Mouse (Mus musculus) C2C12 (cell line): Measurements from ENCODE around the gene Pced1b. TPM values are rescaled to one million over a fixed set of nuclear protein-coding genes. Genes with fewer than 3 reads are reported as not detected.

ENCODE experiments used
- H3K27me3 ChIP-seq: one replicate; pipeline ENCODE4 v1.6.1; 2011; ENCODE audit not compliant: control insufficient read depth, insufficient read depth, insufficient read length
- H3K36me3 ChIP-seq: one replicate; pipeline ENCODE4 v1.6.1; 2011; ENCODE audit not compliant: control insufficient read depth, insufficient read depth
- H3K4me3 ChIP-seq: one replicate; pipeline ENCODE4 v1.5.1; 2011; ENCODE audit warnings: mild to moderate bottlenecking, control low read depth; ENCODE audit not compliant: poor library complexity, insufficient read depth, severe bottlenecking
- H3K79me2 ChIP-seq: one replicate; pipeline ENCODE4 v1.6.1; 2011; ENCODE audit not compliant: control insufficient read depth, insufficient read depth
- H3K79me3 ChIP-seq: one replicate; pipeline ENCODE4 v1.6.1; 2011; ENCODE audit warnings: low read depth, control low read depth
- H3ac ChIP-seq: one replicate; pipeline ENCODE3; 2011; ENCODE audit warnings: low read depth; ENCODE audit not compliant: control insufficient read depth, insufficient read length
- CEBPB ChIP-seq: IDR thresholded peaks from one replicate; pipeline ENCODE4 v1.6.1; 2011; ENCODE audit warnings: low read depth, mild to moderate bottlenecking, control low read depth, moderate library complexity
- CTCF ChIP-seq: IDR thresholded peaks from one replicate; pipeline ENCODE4 v1.5.1; 2011; ENCODE audit not compliant: control insufficient read depth, insufficient read depth, insufficient read length
- FOSL1 ChIP-seq: IDR thresholded peaks from one replicate; pipeline ENCODE4 v1.8.0; 2011; ENCODE audit warnings: mild to moderate bottlenecking, low read length; ENCODE audit not compliant: poor library complexity, insufficient read depth, severe bottlenecking
- MAX ChIP-seq: IDR thresholded peaks from one replicate; pipeline ENCODE4 v1.6.1; 2011; ENCODE audit warnings: mild to moderate bottlenecking, control low read depth
- MYOD1 ChIP-seq: IDR thresholded peaks from one replicate; pipeline ENCODE4 v1.6.1; 2011; ENCODE audit warnings: low read depth; ENCODE audit not compliant: control insufficient read depth, insufficient read length
- MYOG ChIP-seq: IDR thresholded peaks from one replicate; pipeline ENCODE4 v1.6.1; 2011; ENCODE audit not compliant: control insufficient read depth, insufficient read length; ENCODE audit errors: extremely low read depth
- USF1 ChIP-seq: IDR thresholded peaks from one replicate; pipeline ENCODE4 v1.6.1; 2011; ENCODE audit warnings: low read depth, mild to moderate bottlenecking, control low read depth, moderate library complexity
- polyA plus RNA-seq: library from polyadenylated mRNA; unstranded; fragments of >200 nt; fragmentation: generic; extraction: Trizol; gene quantifications from one replicate; pipeline ENCODE4 v1.2.1, GENCODE M21; 2012; ENCODE audit warnings: missing spikeins

The Pced1b gene
- polyA plus RNA-seq, 1 experiment: 0.32 TPM

GRCm38 (mm10) chr15:97345110-97345509, 98.2 kb downstream of the Pced1b start:
- Histone ChIP-seq H3K79me3 (no peaks in the 10 kb centered on the region), H3K27me3 (no peaks in the 10 kb centered on the region), H3K4me3 (no peak overlapping the region), H3K79me2 (no peaks in the 10 kb centered on the region), H3ac (no peak overlapping the region), H3K36me3 (no peaks in the 10 kb centered on the region)
- TF ChIP-seq MAX (no peak), MYOG (no peak), MYOD1 (no peak), USF1 (no peak), CTCF (no peak), CEBPB (no peak), FOSL1 (no peak)

- no peaks in the 10 kb centered on the region for H3K79me3 ChIP-seq
- H3K4me3 ChIP-seq: no peak overlapping the region
- no peak overlapping the region for H3ac ChIP-seq
- TF ChIP-seq MYOD1 (no peak), MAX (no peak), USF1 (no peak), CTCF (no peak)
- no peaks in the 10 kb centered on the region for H3K27me3 ChIP-seq
- H3K36me3 ChIP-seq: no peaks in the 10 kb centered on the region
- H3K79me2 ChIP-seq: no peaks in the 10 kb centered on the region
These were observed 99.0 kb downstream of the Pced1b start for GRCm38 (mm10) chr15:97345917-97346316.

- H3K27me3 ChIP-seq: no peaks in the 10 kb centered on the region
- H3K36me3 ChIP-seq: no peaks in the 10 kb centered on the region
- H3K4me3 ChIP-seq: no peak overlapping the region
- no peaks in the 10 kb centered on the region for H3K79me2 ChIP-seq
- H3K79me3 ChIP-seq: no peaks in the 10 kb centered on the region
- H3ac ChIP-seq: no peak overlapping the region
- TF ChIP-seq USF1 (no peak), CTCF (no peak), MAX (no peak), MYOG (no peak), MYOD1 (no peak), CEBPB (no peak), FOSL1 (no peak)
These were observed 99.5 kb downstream of the Pced1b start for GRCm38 (mm10) chr15:97346413-97346812.

GRCm38 (mm10) chr15:97346897-97347296, 100.0 kb downstream of the Pced1b start:
- no peak overlapping the region for H3K4me3 ChIP-seq
- H3K36me3 ChIP-seq: no peaks in the 10 kb centered on the region
- no peaks in the 10 kb centered on the region for H3K27me3 ChIP-seq
- TF ChIP-seq MAX (no peak), FOSL1 (no peak), CEBPB (no peak), CTCF (no peak), MYOD1 (no peak), USF1 (no peak), MYOG (no peak)
- no peak overlapping the region for H3ac ChIP-seq
- no peaks in the 10 kb centered on the region for H3K79me3 ChIP-seq
- no peaks in the 10 kb centered on the region for H3K79me2 ChIP-seq

- Histone ChIP-seq H3K36me3 (no peaks in the 10 kb centered on the region), H3K79me3 (no peaks in the 10 kb centered on the region), H3K27me3 (no peaks in the 10 kb centered on the region), H3K79me2 (no peaks in the 10 kb centered on the region), H3K4me3 (no peak overlapping the region), H3ac (no peak overlapping the region)
- TF ChIP-seq FOSL1 (no peak), CTCF (no peak), CEBPB (no peak), MYOG (no peak), MYOD1 (no peak), MAX (no peak), USF1 (no peak)
These were observed 101.8 kb downstream of the Pced1b start for GRCm38 (mm10) chr15:97348566-97349315.

- Histone ChIP-seq H3K36me3 (no peaks in the 10 kb centered on the region), H3ac (no peak overlapping the region), H3K79me2 (no peaks in the 10 kb centered on the region), H3K79me3 (no peaks in the 10 kb centered on the region), H3K4me3 (no peak overlapping the region), H3K27me3 (no peaks in the 10 kb centered on the region)
- TF ChIP-seq MYOG (no peak), USF1 (no peak), MYOD1 (no peak), CEBPB (no peak), CTCF (no peak), FOSL1 (no peak), MAX (no peak)
These were observed 103.6 kb downstream of the Pced1b start for GRCm38 (mm10) chr15:97350528-97350927.
